Mouse (Mus musculus): ENCODE measurements around the gene Lrrc47.
A peak's percentile ranks its signal among the peaks of the same experiment; 100 is the strongest.

The Lrrc47 gene

DNA sequence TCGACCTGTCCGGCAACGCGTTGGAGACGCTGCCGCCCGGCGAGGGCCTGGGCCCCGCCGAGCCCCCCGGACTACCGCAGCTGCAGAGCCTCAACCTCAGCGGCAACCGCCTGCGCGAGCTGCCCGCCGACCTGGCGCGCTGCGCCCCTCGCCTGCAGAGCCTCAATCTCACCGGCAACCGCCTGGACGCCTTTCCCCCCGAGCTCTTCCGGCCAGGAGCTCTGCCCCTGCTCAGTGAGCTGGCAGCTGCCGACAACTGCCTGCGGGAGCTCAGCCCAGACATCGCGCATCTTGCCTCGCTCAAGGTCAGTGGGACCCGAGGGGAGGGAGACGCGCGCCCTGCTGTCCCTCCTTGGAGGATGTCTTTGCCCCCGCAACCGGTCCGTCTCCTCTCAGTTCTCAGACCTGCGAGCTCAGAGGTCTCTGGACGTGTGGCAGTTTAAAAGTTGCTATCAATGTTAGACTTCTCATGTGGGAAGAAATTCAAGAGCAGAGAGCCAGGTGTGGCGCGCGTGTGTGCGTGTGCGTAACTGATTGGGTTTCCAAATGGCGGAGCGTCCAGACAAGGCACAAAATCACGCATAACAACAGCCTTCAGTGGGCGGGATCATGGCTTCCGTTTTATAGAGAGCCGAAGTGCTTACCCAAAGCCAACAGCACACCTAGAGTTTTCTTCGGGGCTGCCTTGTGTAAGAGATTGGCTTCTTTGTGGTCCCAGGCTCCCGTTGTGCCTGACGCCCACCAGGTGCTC lies 776 bp downstream of the Lrrc47 start:
- TF ChIP-seq GATA4 (IDR thresholded peaks at IDR 0.05; ENCODE audit: insufficient replicate concordance, low read length), result no peak

DNA sequence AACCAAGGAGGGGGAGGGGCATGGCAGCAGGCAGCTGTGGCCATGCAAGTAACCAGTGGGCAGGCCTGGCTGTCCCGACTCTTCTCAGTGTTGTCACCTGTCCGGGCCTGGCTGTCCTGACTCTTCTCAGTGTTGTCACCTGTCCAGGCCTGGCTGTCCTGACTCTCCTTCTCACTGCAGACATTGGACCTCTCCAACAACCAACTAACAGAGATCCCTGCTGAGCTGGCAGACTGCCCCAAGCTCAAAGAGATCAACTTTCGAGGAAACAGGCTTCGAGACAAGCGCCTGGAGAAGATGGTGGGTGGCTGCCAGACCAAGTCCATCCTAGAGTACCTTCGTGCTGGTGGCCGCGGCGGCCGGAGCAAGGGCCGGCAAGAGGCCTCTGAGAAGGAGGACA lies 3.9 kb downstream of the Lrrc47 start:
- TF ChIP-seq GATA4 (IDR thresholded peaks at IDR 0.05; ENCODE audit: insufficient replicate concordance, low read length), result no peak

DNA sequence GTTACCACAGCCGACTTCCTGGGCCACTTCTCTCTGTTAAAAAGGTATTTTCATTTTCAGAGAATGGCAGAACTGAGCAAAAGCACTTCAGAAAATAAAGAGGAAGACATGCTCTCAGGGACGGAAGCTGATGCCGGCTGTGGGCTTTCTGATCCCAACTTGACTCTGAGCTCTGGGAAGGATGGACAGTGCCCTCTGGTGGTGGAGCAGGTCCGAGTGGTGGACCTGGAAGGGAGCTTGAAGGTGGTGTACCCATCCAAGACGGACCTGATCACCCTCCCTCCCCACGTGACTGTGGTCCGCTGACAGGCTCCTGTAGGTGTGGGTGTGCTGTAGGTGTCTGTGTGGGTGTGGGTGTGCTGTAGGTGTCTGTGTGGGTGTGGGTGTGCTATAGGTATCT lies 8.0 kb downstream of the Lrrc47 start:
- TF ChIP-seq GATA4 (IDR thresholded peaks at IDR 0.05; ENCODE audit: insufficient replicate concordance, low read length), result no peak

DNA sequence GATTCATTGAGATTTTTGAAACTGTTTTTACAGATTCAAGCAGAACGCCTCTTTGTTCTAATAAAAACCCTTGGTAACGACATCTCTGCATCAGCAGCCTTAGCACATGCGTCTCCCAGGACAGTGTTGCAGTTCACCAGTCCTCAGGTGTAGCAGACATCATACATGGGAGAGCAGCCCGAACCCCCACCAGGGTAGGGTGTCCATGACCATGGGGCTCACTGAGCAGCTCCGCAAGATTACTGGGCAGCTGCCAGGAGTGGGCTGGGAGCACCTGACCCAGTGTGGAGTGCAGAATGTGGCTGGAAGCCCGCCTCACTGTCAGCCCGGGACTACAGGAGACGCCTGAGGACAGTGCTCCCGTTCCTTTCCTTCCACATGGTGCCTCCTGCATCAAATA lies 9.9 kb downstream of the Lrrc47 start:
- TF ChIP-seq GATA4 (IDR thresholded peaks at IDR 0.05; ENCODE audit: insufficient replicate concordance, low read length), result no peak

DNA sequence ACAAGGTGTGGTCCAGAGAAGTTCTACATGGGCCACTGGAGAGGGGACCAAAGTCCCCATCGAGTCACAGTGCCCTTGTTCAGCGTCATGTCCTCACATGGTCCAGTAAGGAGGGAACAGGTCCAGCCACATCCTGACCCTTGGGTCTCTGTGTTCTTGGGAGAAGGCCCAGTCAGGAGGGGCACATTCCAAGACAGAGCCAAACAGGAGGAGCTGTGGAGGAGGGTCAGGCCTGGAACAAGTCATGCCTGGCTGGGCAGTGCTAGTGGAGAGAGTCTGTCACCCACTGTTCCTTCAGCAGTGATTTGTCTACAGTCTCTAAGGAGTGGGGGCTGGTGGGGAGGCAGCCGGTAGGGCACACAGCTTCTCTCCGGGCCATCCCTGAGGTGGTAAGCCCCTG lies 10.9 kb downstream of the Lrrc47 start:
- TF ChIP-seq GATA4 (IDR thresholded peaks at IDR 0.05; ENCODE audit: insufficient replicate concordance, low read length), result no peak

DNA sequence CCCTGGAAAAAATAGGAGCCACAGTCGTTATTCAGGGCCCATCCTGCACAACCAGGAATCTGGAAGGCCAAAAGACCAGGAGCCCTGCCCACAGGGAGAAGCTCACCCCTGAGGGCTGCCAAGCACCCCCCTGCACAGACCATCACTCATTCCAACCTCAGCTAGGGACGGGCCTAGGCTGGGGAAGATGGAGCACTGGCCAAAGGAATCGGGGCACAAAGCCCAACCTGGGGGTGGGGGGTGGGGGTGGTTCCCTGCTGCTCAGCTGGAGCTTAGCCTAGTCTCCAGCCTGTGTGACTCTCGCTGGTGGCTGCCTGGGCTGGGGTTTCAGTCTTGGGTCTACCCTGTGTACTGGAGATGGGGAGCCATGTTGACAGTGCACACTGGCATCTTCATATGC lies 11.3 kb downstream of the Lrrc47 start:
- TF ChIP-seq GATA4 (IDR thresholded peaks at IDR 0.05; ENCODE audit: insufficient replicate concordance, low read length), result no peak

DNA sequence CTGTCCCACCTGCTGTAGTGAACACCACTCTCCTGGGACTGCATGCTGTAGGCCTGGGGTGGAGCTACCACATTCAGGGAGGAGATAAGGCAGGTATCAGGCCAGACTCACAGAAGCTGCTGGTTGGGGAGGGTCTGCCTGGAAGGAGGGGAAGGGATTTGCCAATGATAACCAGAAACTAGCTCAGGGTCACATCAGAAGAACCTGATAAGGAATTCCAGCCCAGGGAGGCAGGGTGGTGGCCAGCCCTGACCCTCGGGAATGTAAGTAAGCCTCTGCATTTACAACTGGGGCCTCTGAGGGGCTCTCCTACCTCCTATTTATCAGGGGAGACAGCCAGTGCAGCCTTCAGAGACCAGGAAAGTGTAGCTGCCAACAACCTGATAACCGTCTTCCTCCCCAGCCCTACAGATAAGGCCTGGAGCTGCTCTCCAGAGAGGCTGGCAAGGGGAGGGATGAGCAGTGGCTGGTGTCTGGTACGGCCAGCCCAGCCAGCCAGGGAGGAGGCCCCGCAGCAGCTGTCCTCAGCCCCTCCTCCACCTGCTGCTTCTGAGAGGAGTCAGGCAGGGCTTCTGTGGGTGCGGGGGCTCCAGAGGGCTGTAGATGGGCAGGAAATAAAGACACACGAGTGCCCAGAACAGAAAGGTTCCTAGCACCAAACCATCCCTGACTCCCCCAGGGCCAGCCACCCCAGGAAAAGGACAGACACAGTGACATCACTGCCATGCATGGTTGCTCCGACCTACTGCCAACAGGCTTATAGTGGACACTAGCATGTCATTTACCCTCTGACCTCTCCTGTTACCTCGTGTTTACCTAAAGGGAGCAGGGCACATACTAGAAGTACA lies 12.4 kb downstream of the Lrrc47 start:
- peak; percentile 9; the same call in 1 of the 2 replicates for TF ChIP-seq GATA4 (IDR thresholded peaks at IDR 0.05; ENCODE audit: insufficient replicate concordance, low read length)

DNA sequence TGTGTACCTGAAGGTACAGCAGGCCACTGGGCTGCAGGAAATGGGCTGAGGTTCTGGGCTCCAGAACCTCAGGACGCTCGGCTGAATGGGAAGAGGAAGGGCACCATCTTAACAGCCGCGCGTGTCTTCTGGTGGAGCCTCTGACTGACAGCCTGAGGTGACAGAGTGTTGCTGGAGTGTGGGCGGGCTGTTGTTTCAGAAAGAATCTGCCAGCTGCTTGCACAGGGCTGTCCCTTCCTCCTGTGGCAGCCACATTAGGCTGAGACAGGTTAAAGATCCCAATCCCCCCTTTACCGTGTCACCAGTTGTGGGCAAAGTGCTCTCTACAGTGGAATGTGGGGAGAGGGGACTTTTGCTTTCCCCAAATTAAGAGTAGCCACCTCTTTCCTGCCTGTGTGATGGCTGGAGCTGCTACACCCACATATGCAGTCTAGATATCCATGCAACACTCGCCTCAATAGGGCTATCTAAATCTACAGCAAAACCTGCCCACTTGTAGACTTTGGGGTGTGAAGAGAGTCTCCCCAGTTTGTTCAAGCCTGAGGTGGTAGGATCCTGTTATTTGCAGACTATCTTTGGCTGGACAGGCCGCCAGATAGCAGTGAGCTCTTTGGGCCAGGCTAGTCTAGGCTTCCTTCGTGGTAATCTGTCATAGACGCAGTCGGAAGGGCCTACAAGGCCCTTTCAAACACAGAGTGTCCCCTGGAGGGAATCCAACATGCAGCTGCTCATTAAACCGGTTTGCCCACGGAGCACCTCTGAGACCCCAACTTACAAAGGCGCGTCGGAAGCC lies 13.4 kb downstream of the Lrrc47 start:
- no peak for TF ChIP-seq GATA4 (IDR thresholded peaks at IDR 0.05; ENCODE audit: insufficient replicate concordance, low read length)

DNA sequence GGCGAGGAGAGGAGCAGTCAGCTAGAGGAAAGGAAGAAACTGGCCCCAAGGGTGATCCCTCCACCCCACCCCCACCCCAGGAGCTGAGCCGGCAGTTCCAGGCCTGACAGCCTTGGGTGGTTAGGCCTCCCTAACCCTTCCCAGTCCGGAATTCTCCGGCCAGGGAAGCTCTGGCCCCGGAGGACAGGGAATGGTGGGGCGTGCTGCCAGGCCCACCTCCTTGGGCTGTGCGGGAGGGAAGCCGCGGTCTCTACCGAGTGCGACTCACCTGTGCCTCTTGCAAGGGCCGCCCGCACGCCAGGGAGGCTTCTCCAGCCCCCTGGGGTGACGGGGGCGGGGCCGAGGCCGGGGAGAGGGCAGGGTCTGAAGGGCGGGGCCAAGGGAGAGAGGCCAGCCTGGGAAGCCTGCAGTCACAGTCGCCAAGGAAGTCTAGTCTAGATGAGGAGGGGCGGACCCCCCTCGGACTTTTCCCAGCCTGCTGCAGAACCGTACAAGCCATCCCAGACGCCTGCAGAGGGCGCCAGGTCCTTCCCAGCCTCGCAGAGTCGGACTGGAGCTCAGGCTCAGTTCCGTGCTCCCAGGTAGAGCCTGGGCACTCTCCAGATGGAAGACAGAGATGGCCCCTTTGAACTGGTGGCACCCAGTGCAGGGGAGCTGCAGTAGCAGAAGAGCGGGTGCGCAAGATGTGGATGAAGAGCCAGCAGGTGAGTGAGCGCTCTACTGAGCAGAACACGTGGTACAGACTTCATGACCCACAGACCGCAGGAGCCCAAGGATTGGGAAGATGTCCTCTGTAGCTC lies 14.3 kb downstream of the Lrrc47 start, which contains the start of gene Smim1:
Gene Smim1 (minus strand): TSS at position 590 of the 800 bp plus-strand sequence.
- no peak for TF ChIP-seq GATA4 (IDR thresholded peaks at IDR 0.05; ENCODE audit: insufficient replicate concordance, low read length)

DNA sequence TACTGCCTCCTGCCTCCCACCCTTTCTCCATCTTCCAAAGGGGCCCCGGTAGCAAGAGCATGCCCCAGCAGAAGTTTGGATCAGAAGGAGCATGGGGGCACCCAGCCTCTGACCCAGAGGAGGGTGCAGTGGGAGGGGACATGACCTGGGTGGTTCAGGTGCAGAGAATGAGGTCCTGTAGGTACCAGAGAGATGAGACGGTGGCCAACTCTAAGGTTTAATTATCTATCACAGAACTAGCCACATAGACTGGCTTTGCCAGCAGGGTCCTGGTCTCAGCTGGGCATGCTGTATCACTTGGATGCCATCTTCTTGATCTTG lies 14.9 kb downstream of the Lrrc47 start:
- no peak for TF ChIP-seq GATA4 (IDR thresholded peaks at IDR 0.05; ENCODE audit: insufficient replicate concordance, low read length)

DNA sequence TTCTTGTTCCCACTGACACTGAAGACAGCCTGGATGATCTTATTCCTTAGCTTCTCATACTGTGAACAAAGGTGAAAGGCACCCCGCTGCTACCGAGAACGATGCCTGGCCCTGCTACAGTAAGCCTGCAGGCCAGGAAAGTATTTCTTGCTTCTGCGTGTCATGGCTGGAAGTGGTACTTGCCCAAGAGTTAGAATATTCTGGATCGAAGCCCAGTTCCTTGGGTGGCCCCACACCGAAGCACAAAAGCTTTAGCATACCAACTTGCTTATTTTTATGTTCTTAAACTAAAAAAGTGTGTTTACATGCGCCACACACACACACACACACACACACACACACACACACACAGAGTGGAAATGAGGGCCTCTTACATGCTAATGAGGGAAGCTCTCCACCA lies 16.5 kb downstream of the Lrrc47 start:
- no peak for TF ChIP-seq GATA4 (IDR thresholded peaks at IDR 0.05; ENCODE audit: insufficient replicate concordance, low read length)

DNA sequence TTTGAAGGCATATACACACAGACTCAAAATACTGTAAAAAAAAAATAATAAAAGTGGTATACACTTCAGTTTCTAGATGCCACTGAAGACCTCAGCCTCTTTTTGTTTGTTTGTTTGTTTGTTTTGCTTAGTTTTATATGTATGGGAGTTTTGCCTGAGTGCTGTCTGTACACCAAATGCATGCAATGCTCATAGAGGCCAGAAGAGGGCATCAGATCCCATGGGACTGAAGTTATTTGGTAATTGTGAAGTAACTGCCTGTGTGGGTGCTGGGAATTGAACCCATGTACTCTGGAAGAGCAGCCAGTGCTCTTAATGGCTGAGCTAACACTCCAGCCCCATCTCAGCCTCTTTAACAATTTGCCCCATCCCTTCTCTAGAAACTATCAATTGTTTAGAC lies 17.1 kb downstream of the Lrrc47 start:
- TF ChIP-seq GATA4 (IDR thresholded peaks at IDR 0.05; ENCODE audit: insufficient replicate concordance, low read length), result no peak

DNA sequence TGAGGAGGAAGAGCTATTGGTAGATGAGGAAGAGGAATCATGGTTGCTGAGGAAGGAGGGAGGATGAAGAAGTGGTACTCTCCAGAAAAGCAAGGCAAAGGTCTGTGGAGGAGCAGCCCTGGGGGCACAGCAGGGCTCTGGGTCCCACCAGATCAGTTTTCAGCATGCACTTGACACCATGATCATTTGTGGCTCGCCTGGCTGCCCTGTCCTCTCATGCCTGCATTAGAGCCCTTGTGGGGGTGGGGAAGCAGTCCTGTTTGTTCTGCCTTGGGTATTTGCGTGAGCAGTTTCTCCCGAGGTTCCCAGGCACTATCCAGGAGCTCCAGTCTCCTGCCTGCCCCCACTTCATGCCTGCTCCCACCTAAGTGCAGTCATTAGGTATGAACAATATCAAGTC lies 25.6 kb downstream of the Lrrc47 start:
- TF ChIP-seq GATA4 (IDR thresholded peaks at IDR 0.05; ENCODE audit: insufficient replicate concordance, low read length), result no peak

DNA sequence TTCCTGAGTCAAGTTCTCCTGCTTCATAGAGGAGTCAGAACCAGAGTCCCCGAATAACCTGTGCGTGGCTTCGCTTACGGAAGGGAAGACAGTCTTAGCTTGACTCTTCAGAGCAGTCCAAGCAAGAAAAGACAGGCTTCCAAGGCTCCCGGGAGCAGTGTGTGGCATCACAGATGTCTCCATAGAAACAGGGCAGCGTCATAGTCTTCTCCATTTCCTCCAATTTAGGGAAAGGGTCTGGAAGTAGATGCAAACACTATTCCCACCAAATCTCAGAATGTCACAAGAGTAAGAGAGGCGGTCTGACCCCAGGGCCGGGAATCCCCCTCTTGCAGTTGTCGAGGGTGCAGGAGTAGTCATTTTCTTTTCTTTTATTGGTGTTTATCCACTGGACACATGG lies 31.0 kb downstream of the Lrrc47 start, which contains the start of gene Ccdc27:
Gene Ccdc27 (minus strand): TSS at position 101 of the 400 bp plus-strand sequence.
- no peak for TF ChIP-seq GATA4 (IDR thresholded peaks at IDR 0.05; ENCODE audit: insufficient replicate concordance, low read length)

DNA sequence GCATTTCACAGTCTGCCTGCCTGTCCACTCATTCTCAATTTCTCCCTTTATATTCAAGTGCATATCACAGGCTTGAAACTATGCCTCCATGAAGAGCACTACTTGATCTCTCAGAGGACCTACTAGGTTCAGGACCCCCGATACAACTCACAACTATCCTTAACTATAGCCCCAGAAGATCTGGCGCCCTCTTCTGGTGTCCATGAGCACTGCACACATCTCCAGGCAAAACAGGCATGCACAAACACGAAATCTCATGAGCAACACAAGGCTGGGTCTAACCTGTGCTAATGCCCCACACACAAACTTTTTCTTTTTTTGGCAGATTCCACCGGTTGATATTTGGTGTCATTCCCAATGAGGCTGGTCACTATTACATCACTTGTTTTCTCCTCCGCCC lies 34.3 kb downstream of the Lrrc47 start:
- no peak for TF ChIP-seq GATA4 (IDR thresholded peaks at IDR 0.05; ENCODE audit: insufficient replicate concordance, low read length)

All from liver, adult (tissue).